Mouse (Mus musculus) liver, embryonic 16.5 days (tissue): ENCODE results near the gene Eml1. TPM values are rescaled to one million over a fixed set of nuclear protein-coding genes. Genes with fewer than 3 reads are reported as not detected.

Experiments
- ATAC-seq: fragments of 200-750 bp; cut with Nextera tagmentation; 2 replicates; pipeline ENCODE4 v1.8.0; 2017; ENCODE audit warnings: low read depth, mild to moderate bottlenecking, moderate number of reproducible peaks, moderate library complexity
- H3K27ac ChIP-seq: fragments of 300-500 bp; sonication (generic); 2 replicates; pipeline ENCODE4 v1.5.1; 2014; ENCODE audit warnings: mild to moderate bottlenecking, low read length
- H3K27me3 ChIP-seq: fragments of 300-500 bp; sonication (generic); 2 replicates; pipeline ENCODE4 v1.6.1; 2014; ENCODE audit warnings: low read depth, low read length, mixed read lengths; ENCODE audit not compliant: control insufficient read depth, insufficient read depth
- H3K36me3 ChIP-seq: fragments of 300-500 bp; sonication (generic); 2 replicates; pipeline ENCODE4 v1.6.1; 2014; ENCODE audit warnings: mild to moderate bottlenecking; ENCODE audit not compliant: control insufficient read depth, insufficient read depth
- H3K4me1 ChIP-seq: fragments of 300-500 bp; sonication (generic); 2 replicates; pipeline ENCODE4 v1.6.1; 2014; ENCODE audit warnings: low read depth, low read length, mixed read lengths; ENCODE audit not compliant: control insufficient read depth
- H3K4me2 ChIP-seq: fragments of 300-500 bp; sonication (generic); 2 replicates; pipeline ENCODE4 v1.6.1; 2014; ENCODE audit warnings: low read depth, low read length, mixed read lengths
- H3K4me3 ChIP-seq: fragments of 300-500 bp; sonication (generic); 2 replicates; pipeline ENCODE4 v1.5.1; 2014; ENCODE audit warnings: low read depth, mild to moderate bottlenecking, low read length
- H3K9ac ChIP-seq: fragments of 300-500 bp; sonication (generic); 2 replicates; pipeline ENCODE4 v1.6.1; 2014; ENCODE audit warnings: low read depth, low read length
- H3K9me3 ChIP-seq: fragments of 300-500 bp; sonication (generic); replicated peaks from 2 replicates; pipeline ENCODE4 v1.6.1; 2016; ENCODE audit warnings: low read length; ENCODE audit not compliant: control insufficient read depth
- WGBS: fragments of 180-500 bp; shearing (Covaris S2); extraction: QIAGEN DNeasy Blood & Tissue Kit; methylation state at CpG from one replicate; pipeline ENCODE4 v1.1.7; 2014; ENCODE audit not compliant: insufficient replicate concordance; 5-methylcytosine and 5-hydroxymethylcytosine counted together
- polyA plus RNA-seq: library from polyadenylated mRNA; unstranded; fragments of >200 nt; fragmentation: Nextera tagmentation; extraction: Ambion mirVana; gene quantifications from 2 replicates; pipeline ENCODE4 v1.2.1, GENCODE M21; 2015

Eml1 gene
- polyA plus RNA-seq, 1 experiment from 2014 or later: 6.4 TPM

GRCm38 (mm10) chr12:108515464-108515863 is 144.7 kb downstream of the Eml1 start:
- no peak for ATAC-seq
- WGBS: 75% methylated on average over 12 of the region's 12 CpGs
- H3K9me3 ChIP-seq: no peaks in the 10 kb centered on the region
- H3K27me3 ChIP-seq: no peaks in the 10 kb centered on the region
- no peak overlapping the region for H3K9ac ChIP-seq
- H3K4me2 ChIP-seq: no peak overlapping the region
- no peaks in the 10 kb centered on the region for H3K4me1 ChIP-seq
- no peak overlapping the region for H3K27ac ChIP-seq
- no peaks in the 10 kb centered on the region for H3K36me3 ChIP-seq
- no peak overlapping the region for H3K4me3 ChIP-seq

GRCm38 (mm10) chr12:108519374-108519773 is 148.6 kb downstream of the Eml1 start:
- Histone ChIP-seq H3K4me2 (no peak overlapping the region), H3K9me3 (no peaks in the 10 kb centered on the region), H3K27me3 (no peaks in the 10 kb centered on the region), H3K4me1 (no peaks in the 10 kb centered on the region), H3K4me3 (no peak overlapping the region), H3K27ac (no peak overlapping the region), H3K36me3 (no peaks in the 10 kb centered on the region), H3K9ac (no peak overlapping the region)
- no peak for ATAC-seq
- WGBS: 44% methylated on average over 8 of the region's 8 CpGs

- Histone ChIP-seq H3K36me3 (no peaks in the 10 kb centered on the region), H3K4me3 (no peak overlapping the region), H3K4me2 (no peak overlapping the region), H3K9ac (no peak overlapping the region), H3K27ac (no peak overlapping the region), H3K4me1 (no peaks in the 10 kb centered on the region), H3K27me3 (no peaks in the 10 kb centered on the region), H3K9me3 (no peaks in the 10 kb centered on the region)
- WGBS: 43% methylated on average over 8 of the region's 8 CpGs
- no peak for ATAC-seq
Measured at GRCm38 (mm10) chr12:108529214-108529613, 158.5 kb downstream of the Eml1 start.

- 52% methylated on average over 11 of the region's 11 CpGs for WGBS
- no peak overlapping the region for H3K9ac ChIP-seq
- no peaks in the 10 kb centered on the region for H3K36me3 ChIP-seq
- no peak overlapping the region for H3K4me2 ChIP-seq
- no peaks in the 10 kb centered on the region for H3K9me3 ChIP-seq
- no peak overlapping the region for H3K27ac ChIP-seq
- no peak for ATAC-seq
- H3K4me1 ChIP-seq: no peaks in the 10 kb centered on the region
- no peaks in the 10 kb centered on the region for H3K27me3 ChIP-seq
- H3K4me3 ChIP-seq: no peak overlapping the region
Measured at GRCm38 (mm10) chr12:108534484-108534883, 163.7 kb downstream of the Eml1 start.

GRCm38 (mm10) chr12:108536461-108536860 is 165.7 kb downstream of the Eml1 start:
- ATAC-seq: no peak
- Histone ChIP-seq H3K4me2 (no peak overlapping the region), H3K9me3 (no peaks in the 10 kb centered on the region), H3K36me3 (no peaks in the 10 kb centered on the region), H3K4me1 (no peaks in the 10 kb centered on the region), H3K27ac (no peak overlapping the region), H3K9ac (no peak overlapping the region), H3K27me3 (no peaks in the 10 kb centered on the region), H3K4me3 (no peak overlapping the region)
- WGBS: 55% methylated on average over 10 of the region's 10 CpGs

GRCm38 (mm10) chr12:108541088-108541487 is 170.3 kb downstream of the Eml1 start:
- no peak overlapping the region for H3K27ac ChIP-seq
- H3K36me3 ChIP-seq: no peaks in the 10 kb centered on the region
- H3K4me1 ChIP-seq: no peaks in the 10 kb centered on the region
- no peaks in the 10 kb centered on the region for H3K9me3 ChIP-seq
- no peak overlapping the region for H3K9ac ChIP-seq
- no peak overlapping the region for H3K4me2 ChIP-seq
- ATAC-seq: no peak
- H3K27me3 ChIP-seq: no peaks in the 10 kb centered on the region
- 22% methylated on average over 6 of the region's 6 CpGs for WGBS
- no peak overlapping the region for H3K4me3 ChIP-seq

- 22% methylated on average over 10 of the region's 10 CpGs for WGBS
- ATAC-seq: no peak
- H3K4me2 ChIP-seq: no peak overlapping the region
Measured at GRCm38 (mm10) chr12:108546508-108547153, 175.9 kb downstream of the Eml1 start.

GRCm38 (mm10) chr12:108547251-108547875 is 176.6 kb downstream of the Eml1 start:
- H3K27ac ChIP-seq: no peak overlapping the region
- H3K4me1 ChIP-seq: no peaks in the 10 kb centered on the region
- no peak overlapping the region for H3K4me2 ChIP-seq
- 59% methylated on average over 15 of the region's 15 CpGs for WGBS
- no peaks in the 10 kb centered on the region for H3K36me3 ChIP-seq
- 0 out of 2 replicates have a peak, but pooled peaks cover 2% of the 10 kb centered on the region for H3K9me3 ChIP-seq
- no peak overlapping the region for H3K4me3 ChIP-seq
- no peak for ATAC-seq
- no peaks in the 10 kb centered on the region for H3K27me3 ChIP-seq
- no peak overlapping the region for H3K9ac ChIP-seq

More at GRCm38 (mm10) chr12:108546508-108547153, 175.9 kb downstream of the Eml1 start:
- no peak overlapping the region for H3K27ac ChIP-seq
- H3K27me3 ChIP-seq: no peaks in the 10 kb centered on the region
- H3K4me1 ChIP-seq: no peaks in the 10 kb centered on the region
- H3K36me3 ChIP-seq: no peaks in the 10 kb centered on the region
- 0 out of 2 replicates have a peak, but pooled peaks cover 2% of the 10 kb centered on the region for H3K9me3 ChIP-seq
- no peak overlapping the region for H3K9ac ChIP-seq
- no peak overlapping the region for H3K4me3 ChIP-seq

GRCm38 (mm10) chr12:108551731-108552130 is 181.0 kb downstream of the Eml1 start:
- H3K9ac ChIP-seq: no peak overlapping the region
- no peaks in the 10 kb centered on the region for H3K36me3 ChIP-seq
- 0 out of 2 replicates have a peak, but pooled peaks cover 2% of the 10 kb centered on the region for H3K9me3 ChIP-seq
- 62% methylated on average over 7 of the region's 7 CpGs for WGBS
- H3K27me3 ChIP-seq: peaks cover 34% of the 10 kb centered on the region
- no peak overlapping the region for H3K4me2 ChIP-seq
- H3K4me3 ChIP-seq: no peak overlapping the region
- ATAC-seq: no peak
- no peak overlapping the region for H3K27ac ChIP-seq
- no peaks in the 10 kb centered on the region; the same call in 1 of the 2 replicates for H3K4me1 ChIP-seq
